Mouse (Mus musculus) frontal cortex, adult (tissue): ENCODE measurements at regions not wholly inside any gene's neighbourhood (a gene's known extent, or its start where the extent isn't known, plus 50 kb on each side); places are given as distances from the start of the nearest gene placed in this dataset.

Source experiments
- ATAC-seq: cut with Nextera tagmentation; 2 replicates; pipeline ENCODE4 v1.9.2; 2017; ENCODE audit warnings: mild to moderate bottlenecking, moderate library complexity, mixed read lengths; ENCODE audit not compliant: low TSS enrichment

GRCm38 (mm10) chr12:79967491-79968255, 145.1 kb downstream of the Zfp36l1 start:
- ATAC-seq = no peak

DNA sequence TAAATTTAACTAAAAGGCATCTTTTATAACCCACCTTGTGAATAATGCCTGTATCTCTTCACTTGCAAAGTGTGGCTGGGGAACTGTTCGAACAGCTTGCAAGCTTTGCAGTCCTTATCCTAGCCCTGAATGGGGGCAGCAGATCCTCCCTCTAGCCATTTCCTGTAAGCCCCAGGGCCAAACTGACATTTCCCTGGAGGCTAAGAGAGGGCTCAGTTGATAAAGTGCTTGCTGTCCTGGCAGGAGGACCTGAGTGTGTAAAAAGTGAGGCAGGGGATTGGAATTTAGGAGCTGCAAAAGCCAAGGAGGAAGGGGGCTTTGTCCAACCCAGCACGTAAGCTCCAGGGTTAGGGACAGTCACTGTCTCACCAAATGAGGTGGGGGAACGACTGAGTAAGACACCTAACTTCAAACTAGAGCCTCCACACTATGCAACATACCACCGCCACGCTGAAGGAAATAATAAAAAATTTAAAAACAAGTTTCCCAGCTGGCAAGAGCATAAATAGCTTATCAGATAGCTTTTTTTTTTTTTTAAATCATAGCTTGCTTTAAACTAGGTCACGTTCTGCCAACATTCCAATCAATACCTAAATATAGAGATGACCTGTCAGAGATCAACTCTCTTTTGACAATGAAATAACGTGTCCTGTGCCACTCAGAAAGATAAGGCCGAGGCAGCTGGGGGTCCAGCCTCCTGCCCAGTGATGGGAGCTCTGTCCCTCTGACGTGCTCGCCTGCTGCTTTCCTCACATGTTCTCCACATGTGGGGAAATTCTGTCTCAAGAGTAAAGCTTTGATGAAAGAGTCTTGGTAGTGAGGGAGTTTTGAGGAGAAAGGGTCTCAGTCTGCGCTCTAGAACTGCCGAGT, 146.0 kb downstream of the Zfp36l1 start:
- ATAC-seq = no peak

DNA sequence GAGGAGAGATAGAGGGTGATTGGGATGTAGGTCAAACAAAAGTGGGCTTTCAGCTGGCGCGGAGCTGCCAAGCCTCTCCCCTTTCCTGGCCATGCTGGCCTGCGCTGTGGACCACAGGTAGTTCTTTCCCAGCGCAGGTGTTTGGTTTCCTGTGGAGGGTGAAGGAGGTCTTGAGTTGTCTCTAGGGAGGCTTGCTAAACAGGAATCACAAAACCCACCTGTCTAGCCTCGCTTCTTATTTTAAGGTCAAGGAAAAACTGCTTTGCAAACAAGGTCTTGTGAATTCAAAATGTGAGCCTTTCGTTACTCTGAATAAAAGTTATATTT, 146.6 kb downstream of the Zfp36l1 start:
- ATAC-seq = no peak

DNA sequence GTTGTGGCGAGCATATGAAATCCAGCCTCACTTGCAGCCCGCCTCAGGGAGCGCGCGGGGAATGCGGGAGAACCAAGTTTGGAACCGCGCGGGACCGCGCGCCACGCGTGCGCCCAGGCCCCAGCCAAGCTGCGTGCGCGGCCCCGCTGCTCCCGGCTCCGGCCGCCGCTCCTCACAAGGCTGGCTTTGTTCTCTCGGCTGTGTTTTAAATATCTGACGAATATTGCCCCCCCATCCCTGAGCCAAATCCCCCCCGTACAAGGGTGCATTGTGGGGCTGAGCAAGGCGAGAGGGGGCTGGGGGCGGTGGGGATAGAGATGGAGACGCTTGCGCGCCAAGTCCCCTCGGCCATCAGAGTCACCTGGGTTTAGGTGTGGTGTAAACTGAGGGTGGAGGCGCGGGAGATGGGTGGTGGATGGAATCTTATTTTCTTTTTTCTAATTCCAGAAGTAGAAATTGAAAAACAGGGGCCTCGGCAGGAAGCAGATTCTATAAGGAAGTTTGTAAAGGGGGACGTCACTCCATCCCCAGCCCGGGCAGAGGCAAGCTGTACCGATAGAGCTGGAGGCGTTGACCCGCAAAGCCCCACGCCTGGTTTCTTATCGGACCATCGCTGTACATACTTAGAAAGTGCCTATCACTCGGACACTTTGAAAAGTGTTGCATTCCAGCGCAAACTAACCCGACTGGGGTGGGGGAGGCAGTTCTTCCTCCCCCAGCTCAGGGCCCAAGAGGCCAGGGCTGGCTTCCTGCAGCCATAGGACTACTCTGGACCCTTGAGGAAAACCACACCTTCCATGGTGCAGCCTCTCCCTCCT, 147.1 kb downstream of the Zfp36l1 start:
- peak; percentile 78 for ATAC-seq

DNA sequence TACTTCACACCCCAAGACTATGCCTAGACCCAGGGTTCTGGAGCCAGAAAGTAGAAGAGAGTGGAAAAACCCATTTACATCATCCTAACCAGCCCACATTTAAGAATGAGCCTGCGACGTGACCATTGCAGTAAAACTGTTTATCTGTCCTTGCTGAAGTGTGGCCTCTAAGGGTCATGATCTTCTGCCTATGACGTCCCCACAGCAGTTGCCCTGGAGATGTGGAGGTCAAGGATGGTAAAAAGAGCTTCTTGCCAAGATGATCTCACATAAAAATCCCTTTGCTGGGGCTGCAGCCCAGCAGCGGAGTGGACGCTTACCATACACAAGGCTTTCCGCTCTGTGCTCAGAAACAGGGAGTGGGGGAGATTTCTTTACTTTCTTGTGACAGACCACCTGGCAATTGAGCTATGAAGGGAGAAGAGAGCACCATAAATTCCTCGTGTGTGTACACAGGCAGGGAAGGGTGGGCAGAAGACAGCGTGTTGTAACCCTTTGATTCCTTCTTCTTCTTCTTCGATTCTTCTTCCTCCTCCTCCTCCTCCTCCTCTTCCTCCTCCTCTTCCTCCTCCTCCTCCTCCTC, 149.3 kb downstream of the Zfp36l1 start:
- ATAC-seq = no peak

- no peak for ATAC-seq
Observed at GRCm38 (mm10) chr12:79962649-79963236, 150.1 kb downstream of the Zfp36l1 start.

DNA sequence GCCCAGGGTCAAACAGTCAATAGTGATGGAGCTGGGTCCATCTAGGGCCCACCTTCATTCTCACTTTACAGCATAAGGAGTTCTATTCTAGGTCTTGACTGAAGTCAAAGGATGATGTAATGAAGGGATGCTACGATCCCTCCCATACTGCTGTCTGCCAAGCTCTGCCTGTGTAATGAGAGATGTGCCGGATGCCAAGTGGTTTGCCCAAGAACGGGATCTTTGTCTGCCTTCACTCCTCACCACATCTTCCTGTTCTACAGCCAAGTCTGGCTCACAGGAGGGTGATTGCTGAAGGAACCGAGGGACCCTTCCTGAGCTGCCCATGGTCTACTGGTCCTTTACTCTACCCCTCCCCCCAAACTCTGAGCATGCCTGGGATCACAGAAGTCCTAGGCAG, 150.9 kb downstream of the Zfp36l1 start:
- 0 out of 2 replicates have a peak, but pooled peaks have one; percentile 36 for ATAC-seq

DNA sequence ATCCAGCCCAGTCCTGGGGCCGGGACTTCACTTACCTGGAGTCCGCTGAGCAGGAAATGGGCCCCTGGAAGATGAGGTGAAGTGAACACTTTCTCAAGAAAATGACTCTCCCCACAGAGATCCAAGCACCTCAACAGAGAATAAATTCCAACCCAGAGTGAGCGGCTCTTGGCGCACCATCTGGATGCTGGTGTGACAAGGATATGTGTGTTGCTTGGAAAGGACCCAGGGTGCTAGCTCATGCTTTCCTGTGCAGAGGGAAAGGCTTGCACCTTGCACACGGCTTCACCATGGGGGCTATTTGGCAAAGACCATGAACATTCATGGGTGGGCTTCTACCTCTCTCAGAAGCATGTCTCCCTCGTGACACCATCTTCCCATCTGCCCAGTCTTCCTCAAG, 151.7 kb downstream of the Zfp36l1 start:
- ATAC-seq = peak; percentile 44; the same call in 1 of the 2 replicates

GRCm38 (mm10) chr12:79960446-79960845, 152.4 kb downstream of the Zfp36l1 start:
- ATAC-seq = no peak

DNA sequence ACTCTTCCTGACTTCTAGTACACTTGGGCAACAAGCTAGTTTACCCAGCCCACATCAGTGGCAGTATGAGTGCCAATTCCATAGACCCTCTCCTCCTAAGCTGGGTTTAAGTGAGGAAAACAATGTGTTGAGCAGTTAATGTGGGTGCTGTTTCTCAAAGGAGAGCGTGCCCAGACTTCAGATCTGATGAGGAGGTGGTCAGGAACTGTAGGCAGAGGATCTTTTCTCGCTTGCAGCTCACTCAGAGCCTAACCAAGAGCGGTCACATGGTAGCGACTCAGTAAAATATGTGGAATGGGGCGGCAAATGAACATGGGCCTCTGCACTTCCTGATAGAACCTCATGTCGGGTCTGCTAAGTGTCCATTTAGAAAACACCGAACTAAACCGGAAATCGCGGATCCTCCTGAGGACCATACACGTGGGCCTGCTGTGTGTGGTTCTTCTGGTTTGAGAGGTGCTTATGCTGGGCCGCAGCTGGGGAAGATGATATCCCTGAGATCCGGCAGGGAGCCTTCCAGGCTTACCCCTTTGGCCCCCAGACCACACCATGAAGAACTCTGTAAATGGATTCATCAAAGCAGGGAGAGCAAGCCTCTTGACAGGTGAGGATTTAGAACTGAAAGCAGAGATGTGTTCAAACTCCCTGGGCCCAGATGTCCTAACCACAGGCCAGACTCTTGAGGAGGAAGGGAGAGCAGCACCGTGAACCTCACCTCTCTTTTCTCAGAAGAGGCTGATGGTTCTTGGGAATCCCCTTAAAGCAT, 153.1 kb downstream of the Zfp36l1 start:
- ATAC-seq = peak; percentile 75

- no peak for ATAC-seq
Observed at GRCm38 (mm10) chr12:79957211-79957610, 155.6 kb downstream of the Zfp36l1 start.

GRCm38 (mm10) chr12:79956351-79956750, 156.5 kb downstream of the Zfp36l1 start:
- no peak for ATAC-seq

GRCm38 (mm10) chr12:79955501-79955900, 157.3 kb downstream of the Zfp36l1 start:
- no peak for ATAC-seq

- ATAC-seq = no peak
Observed at GRCm38 (mm10) chr12:79950579-79951112, 162.2 kb downstream of the Zfp36l1 start.

GRCm38 (mm10) chr12:79949101-79949824, 163.6 kb downstream of the Zfp36l1 start:
- ATAC-seq = no peak

GRCm38 (mm10) chr12:79947574-79947973, 165.2 kb downstream of the Zfp36l1 start:
- no peak for ATAC-seq

- ATAC-seq = no peak
Observed at GRCm38 (mm10) chr12:79946777-79947176, 166.0 kb downstream of the Zfp36l1 start.

DNA sequence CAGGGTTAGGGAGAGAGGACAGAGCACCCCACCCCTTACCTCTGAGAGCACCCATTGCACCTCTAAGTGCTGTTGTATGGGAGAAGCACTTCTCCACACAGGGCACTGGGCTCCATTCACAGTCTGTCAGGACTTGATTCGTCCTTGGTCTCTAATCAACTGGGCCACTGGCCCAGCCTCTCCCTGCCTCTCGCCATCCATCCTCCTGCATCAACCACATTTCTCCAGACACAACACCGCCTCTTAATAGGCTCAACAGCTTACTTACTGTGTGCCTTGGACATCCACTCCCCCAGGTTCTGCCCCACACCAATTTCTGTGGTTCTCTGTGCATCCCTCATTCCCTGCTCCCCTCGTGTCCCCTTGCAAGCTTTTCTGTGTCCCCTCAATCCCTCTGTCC, 166.9 kb downstream of the Zfp36l1 start:
- ATAC-seq = no peak

- ATAC-seq = peak; percentile 12; the same call in 1 of the 2 replicates
Observed at GRCm38 (mm10) chr12:79944714-79945493, 167.9 kb downstream of the Zfp36l1 start.
